Mouse (Mus musculus) spleen, adult 2 months (tissue): ENCODE results near the gene 1700066M21Rik. TPM values are rescaled to one million over a fixed set of nuclear protein-coding genes. Genes with fewer than 3 reads are reported as not detected.

Experiments
- DNase-seq, 2 experiments: peaks; one replicate each; pipeline versions ENCODE4 v3.0.0 to v3.0.0-alpha.2; 2012 to 2021; ENCODE audit warnings: low spot score in 2 of 2, low read depth in 1 of 2
- H3K27ac ChIP-seq: fragments of 200-500 bp; 2 replicates; pipeline ENCODE4 v1.5.1; 2012; ENCODE audit warnings: low read length, inconsistent platforms; ENCODE audit not compliant: insufficient read depth
- H3K27me3 ChIP-seq: fragments of 200-500 bp; 2 replicates; pipeline ENCODE4 v1.6.1; 2012; ENCODE audit warnings: mild to moderate bottlenecking, moderate library complexity, low read length, inconsistent platforms; ENCODE audit not compliant: control insufficient read depth, insufficient read depth
- H3K36me3 ChIP-seq: fragments of 200-500 bp; 2 replicates; pipeline ENCODE4 v1.6.1; 2012; ENCODE audit warnings: mild to moderate bottlenecking, low read length, inconsistent platforms; ENCODE audit not compliant: control insufficient read depth, insufficient read depth
- H3K4me1 ChIP-seq: fragments of 200-500 bp; 2 replicates; pipeline ENCODE4 v1.6.1; 2011; ENCODE audit warnings: inconsistent platforms; ENCODE audit not compliant: control insufficient read depth, insufficient read depth, insufficient read length
- H3K4me3 ChIP-seq: fragments of 200-500 bp; 2 replicates; pipeline ENCODE4 v1.5.1; 2011; ENCODE audit warnings: mild to moderate bottlenecking, inconsistent platforms; ENCODE audit not compliant: insufficient read depth, insufficient read length; ENCODE audit errors: extremely low read depth
- CTCF ChIP-seq: fragments of 200-500 bp; IDR thresholded peaks from 2 replicates; pipeline ENCODE4 v1.5.1; 2011; ENCODE audit warnings: mild to moderate bottlenecking, inconsistent platforms; ENCODE audit not compliant: insufficient read depth, insufficient read length, insufficient replicate concordance; ENCODE audit errors: extremely low read depth
- POLR2A ChIP-seq: fragments of 200-500 bp; IDR thresholded peaks from 2 replicates; pipeline ENCODE4 v1.6.1; 2011; ENCODE audit warnings: low read depth, low read length, inconsistent platforms
- WGBS: fragments of 180-500 bp; shearing (Covaris S2); methylation state at CpG from one replicate; pipeline ENCODE4 v1.1.7; 2018; 5-methylcytosine and 5-hydroxymethylcytosine counted together
- polyA plus RNA-seq: library from polyadenylated mRNA; depleted of rRNA; stranded (reverse); fragments of >200 nt; gene quantifications from 2 replicates; pipeline ENCODE4 v1.2.3, GENCODE M21; 2012; rRNA removed

The 1700066M21Rik gene
- polyA plus RNA-seq, 1 experiment: 8.3 TPM

GRCm38 (mm10) chr1:57433141-57433540 is 55.7 kb downstream of the 1700066M21Rik start:
- TF ChIP-seq CTCF (no peak), POLR2A (no peak)
- H3K36me3 ChIP-seq: no peaks in the 10 kb centered on the region
- 0 out of 2 replicates have a peak, but pooled peaks cover 1% of the 10 kb centered on the region for H3K27me3 ChIP-seq
- no peak overlapping the region for H3K27ac ChIP-seq
- 92% methylated on average over 7 of the region's 7 CpGs for WGBS
- no peaks in the 10 kb centered on the region for H3K4me1 ChIP-seq
- no peak overlapping the region for H3K4me3 ChIP-seq
- no peak for DNase-seq

Other genes with a start within 250 kb of the 1700066M21Rik start
- gene Maip1, start 28.7 kb downstream of the 1700066M21Rik start, polyA plus RNA-seq: 1.9 and 2.9 TPM in 2 replicates
- gene Tyw5, start 29.5 kb downstream of the 1700066M21Rik start, polyA plus RNA-seq: 1.5 and 2.7 TPM in 2 replicates